Mouse (Mus musculus): ENCODE measurements at regions not wholly inside any gene's neighbourhood (a gene's known extent, or its start where the extent isn't known, plus 50 kb on each side); places are given as distances from the start of the nearest gene placed in this dataset.
"Not testable (repeated sequence)": the region's sequence is repeated elsewhere in the genome, so short reads cannot be mapped to it uniquely, and the experiment has no call there.

DNA sequence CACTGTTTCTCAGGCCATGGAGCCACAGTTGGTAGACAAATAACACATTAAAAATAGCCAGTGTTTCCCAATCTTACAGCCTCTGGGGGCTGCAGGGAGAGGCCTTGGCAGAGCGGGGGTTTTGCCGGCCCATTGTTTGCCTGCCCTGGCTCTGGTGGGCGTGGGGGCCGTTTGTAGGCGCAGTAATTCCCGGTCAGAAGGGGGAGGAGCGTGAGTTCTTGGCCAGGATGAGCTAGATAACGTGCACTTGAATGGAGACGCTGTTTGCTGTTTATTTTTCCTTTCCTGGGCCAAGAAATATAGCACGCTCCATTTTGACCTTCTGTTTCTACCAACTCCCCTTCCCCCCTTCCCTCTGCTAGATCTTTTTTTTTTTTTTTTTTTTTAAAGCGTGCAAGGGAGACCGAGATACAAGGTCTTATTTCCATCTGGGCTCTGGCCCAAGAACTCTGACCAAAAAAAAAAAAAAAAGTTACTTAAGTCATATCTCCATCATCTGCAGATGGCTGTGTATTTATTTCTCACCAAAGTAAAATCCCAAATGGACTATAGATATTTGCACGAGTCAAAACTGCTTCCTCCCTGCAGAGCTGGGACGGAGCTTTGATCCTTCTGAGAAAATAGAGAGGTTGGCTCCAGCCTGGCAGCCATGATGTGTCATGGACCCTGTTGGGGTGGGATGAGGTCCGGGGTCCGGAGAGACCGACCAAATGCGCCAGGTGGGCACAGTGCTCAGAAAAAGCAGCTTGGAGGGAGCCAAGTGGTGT lies 135.5 kb upstream of the Haao start:
- DNase-seq (ENCODE audit: extremely low spot score in 1 of 2, low spot score in 2 of 2): peak in 1 of 2 experiments; percentile 90
- intact Hi-C loops (cut with DNase I): no loop called here

DNA sequence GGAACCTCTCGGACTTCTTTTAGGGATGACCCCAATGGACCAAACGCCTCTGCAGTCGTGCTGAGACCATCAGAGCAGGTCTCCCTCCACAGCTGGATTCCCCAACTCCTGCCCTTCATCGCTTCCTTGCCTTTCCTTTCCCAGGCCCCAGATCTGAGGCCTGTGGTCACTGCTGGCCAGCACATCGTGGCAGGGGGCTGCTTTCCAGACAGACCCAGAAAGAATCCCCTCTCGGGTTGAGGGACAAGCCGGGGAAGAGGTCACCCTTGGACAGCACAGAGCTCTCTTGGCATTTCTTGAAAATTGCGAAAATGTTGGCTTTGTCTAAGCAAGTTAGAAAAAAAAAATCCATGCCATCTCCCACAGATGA lies 134.9 kb upstream of the Haao start:
- DNase-seq (ENCODE audit: extremely low spot score in 1 of 2, low spot score in 2 of 2): no peak
- intact Hi-C loops (cut with DNase I): no loop called here

DNA sequence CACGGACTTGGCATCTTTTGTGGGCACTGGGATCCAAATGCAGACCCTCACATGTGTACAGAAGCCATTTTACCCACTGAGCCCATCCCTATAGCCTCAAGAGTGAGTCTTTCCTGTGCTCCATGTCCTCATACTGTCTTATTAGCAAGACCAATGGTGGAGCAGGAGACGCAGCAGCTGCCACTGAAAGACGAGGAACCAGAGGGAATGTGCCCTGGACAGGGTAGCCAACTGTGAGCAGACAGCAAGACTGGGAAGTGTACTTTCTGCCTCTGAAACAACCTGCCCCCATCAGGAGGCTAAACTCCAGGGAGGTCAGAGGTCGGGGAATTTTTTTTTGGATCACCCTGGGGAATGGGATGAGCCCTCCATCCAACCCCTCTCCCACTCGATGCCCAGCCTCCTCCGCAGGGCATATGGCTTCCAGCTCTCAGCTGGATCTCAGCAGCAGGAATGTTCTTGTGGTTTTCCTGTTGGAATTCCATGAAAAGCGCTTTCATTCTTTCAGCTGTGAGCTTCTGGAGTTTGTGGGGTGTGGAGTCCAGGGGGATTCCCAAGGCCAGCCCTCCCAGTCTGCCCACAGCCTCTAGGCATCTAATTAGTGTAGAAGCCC lies 131.2 kb upstream of the Haao start:
- intact Hi-C loops (cut with DNase I): loop anchor here (10.0 kb wide), 1 partner anchor 406 kb away; no protein-coding TSS in a partner anchor
- DNase-seq (ENCODE audit: extremely low spot score in 1 of 2, low spot score in 2 of 2): peak in 1 of 2 experiments; percentile 51

DNA sequence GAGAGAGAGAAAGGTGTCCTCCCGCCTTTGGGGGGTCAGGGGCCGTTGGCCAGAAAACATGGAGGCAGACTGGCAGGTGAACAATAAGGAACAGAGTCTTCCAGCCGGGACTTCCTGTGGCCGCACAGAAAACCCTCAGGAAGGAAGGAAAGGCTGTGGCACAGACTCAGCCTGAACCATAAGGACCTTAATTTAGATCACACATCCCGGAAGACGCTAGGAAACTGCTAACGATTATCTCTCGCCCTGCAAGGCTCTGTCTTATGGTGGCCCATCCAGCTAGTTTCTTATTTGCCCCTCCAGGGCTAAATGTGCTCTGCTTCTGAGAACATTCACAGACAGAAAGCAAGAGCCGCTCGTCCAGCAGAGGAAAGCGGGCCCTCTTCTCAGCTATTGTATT lies 130.0 kb upstream of the Haao start:
- DNase-seq (ENCODE audit: extremely low spot score in 1 of 2, low spot score in 2 of 2): no peak
- intact Hi-C loops (cut with DNase I): loop anchor here (10.0 kb wide), 1 partner anchor 407 kb away; no protein-coding TSS in a partner anchor

DNA sequence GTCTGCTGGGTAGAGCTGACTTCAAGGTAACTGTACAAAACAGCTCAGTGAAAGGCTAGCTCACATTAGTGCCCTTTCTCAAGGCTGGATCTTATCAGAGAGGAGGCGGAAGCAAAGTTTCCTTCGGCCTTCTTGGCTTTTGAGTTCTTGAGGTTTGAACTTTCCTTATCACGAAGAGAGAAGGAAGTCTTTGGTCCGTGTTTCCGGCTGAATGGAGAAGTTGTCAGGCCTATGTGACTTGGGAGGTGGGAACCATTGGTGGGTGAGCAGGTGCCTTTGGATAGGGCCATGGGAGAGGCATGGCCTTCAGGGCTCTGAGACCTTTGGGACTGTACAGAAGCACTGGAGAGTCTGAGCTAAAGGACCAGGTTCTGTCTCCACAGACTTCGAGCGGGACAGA lies 128.1 kb upstream of the Haao start:
- intact Hi-C loops (cut with DNase I): loop anchor here (10.0 kb wide), 1 partner anchor 409 kb away; no protein-coding TSS in a partner anchor
- no peak for DNase-seq (ENCODE audit: extremely low spot score in 1 of 2, low spot score in 2 of 2)

DNA sequence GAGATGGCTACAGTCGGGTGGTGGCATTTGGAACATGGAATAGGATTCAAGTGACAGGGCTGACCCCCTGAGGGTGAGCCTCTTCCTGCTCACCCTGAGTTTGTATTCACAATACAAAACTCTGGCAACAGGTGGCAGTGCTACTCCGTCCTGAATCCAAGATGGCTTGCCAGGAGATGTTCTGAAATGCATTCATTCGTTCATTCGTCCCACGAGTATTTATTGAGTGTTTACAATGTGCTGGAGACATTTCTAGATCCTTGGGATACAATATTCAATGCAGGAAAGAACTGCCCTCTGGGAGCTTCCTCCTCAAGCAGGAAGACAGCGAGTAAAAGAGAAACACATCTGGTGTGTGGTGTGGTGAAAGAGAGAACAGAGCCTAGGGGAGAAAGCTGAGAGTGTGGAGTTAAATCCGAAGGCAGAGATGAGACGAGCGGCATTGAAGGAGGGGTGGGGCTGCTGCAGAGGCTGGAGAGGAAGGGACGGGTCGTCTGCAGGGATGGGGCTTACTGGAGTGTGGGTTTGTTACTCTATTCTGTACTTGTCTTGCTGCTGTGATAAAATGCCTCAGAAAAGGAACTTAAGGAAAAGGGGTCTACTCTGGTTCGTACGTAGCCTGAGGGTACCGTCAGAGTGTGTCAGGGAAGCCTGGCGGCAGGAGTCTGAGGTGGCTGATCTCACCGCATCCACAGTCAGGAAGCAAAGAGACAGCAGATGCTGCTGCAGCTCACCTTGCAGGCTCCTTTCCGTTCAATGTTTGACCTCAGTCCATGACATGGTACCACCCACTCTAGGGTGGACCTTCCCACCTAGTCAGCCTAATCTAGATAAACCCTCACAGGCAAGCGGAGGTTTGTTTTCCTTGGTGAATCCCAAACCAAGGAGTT lies 125.9 kb upstream of the Haao start:
- intact Hi-C loops (cut with DNase I): loop anchor here (10.0 kb wide), 1 partner anchor 411 kb away; no protein-coding TSS in a partner anchor
- peak in 1 of 2 experiments; percentile 64 for DNase-seq (ENCODE audit: extremely low spot score in 1 of 2, low spot score in 2 of 2)

DNA sequence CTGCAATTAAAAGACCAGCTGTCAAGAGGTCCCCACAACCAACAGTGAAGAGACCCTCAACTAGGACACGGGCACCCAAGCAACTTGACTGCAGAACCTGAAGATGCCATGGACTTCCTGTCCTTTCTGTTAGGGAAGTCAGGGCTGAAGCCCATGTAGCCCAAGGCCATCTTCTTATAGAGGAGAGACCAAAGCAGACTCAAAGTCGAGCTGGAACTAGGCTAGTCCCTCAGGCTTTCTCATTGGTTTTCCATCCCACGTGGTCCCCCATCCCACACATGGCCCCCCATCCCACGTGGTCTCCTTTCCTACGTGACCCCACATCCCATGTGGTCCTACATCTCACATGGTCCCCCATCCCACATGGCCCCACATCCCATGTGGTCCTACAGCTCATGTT lies 125.1 kb upstream of the Haao start:
- DNase-seq (ENCODE audit: extremely low spot score in 1 of 2, low spot score in 2 of 2): no peak
- intact Hi-C loops (cut with DNase I): loop anchor here (10.0 kb wide), 1 partner anchor 412 kb away; no protein-coding TSS in a partner anchor

DNA sequence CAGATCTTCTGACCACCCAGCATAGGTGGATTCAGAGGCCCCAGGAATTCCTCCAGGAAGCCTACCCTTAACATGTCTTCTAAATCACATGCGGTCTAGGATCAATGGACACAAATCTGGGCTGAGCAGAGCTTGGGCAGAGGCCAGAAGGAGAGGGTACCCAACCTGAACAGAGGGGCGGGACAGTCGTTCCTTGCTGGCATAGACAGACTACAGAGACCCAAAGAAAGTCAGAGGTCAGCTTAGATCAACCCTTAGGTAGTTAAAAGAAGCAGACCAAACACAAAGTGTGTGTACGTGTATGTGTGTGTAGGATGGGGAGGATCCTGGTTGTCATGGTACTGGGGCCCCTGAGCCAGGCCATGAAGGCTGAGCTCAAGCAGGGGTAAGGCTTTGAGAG lies 124.7 kb upstream of the Haao start:
- intact Hi-C loops (cut with DNase I): loop anchor here (10.0 kb wide), 1 partner anchor 412 kb away; no protein-coding TSS in a partner anchor
- DNase-seq (ENCODE audit: extremely low spot score in 1 of 2, low spot score in 2 of 2): no peak

DNA sequence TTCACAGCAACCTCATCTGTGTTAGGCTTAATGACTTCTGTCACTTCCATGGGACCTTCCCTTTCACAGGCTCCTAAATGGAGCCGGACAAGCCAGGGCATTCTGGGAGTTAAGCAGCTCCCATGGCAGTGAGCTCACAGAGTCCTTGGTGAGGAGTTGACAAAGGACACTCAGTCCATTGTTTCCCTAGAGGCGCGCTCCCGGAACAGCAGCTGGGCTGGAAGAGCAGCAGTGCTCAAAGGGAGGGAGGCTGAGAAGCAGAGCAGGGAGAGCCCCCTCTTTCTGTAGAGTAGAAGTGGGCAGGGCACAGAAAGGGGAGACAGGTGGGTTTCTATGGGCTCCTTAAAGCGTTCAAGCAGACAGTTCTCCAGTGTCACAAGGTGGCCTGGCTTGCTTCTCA lies 124.3 kb upstream of the Haao start:
- intact Hi-C loops (cut with DNase I): loop anchor here (10.0 kb wide), 1 partner anchor 413 kb away; no protein-coding TSS in a partner anchor
- DNase-seq (ENCODE audit: extremely low spot score in 1 of 2, low spot score in 2 of 2): peak in 1 of 2 experiments; percentile 55

DNA sequence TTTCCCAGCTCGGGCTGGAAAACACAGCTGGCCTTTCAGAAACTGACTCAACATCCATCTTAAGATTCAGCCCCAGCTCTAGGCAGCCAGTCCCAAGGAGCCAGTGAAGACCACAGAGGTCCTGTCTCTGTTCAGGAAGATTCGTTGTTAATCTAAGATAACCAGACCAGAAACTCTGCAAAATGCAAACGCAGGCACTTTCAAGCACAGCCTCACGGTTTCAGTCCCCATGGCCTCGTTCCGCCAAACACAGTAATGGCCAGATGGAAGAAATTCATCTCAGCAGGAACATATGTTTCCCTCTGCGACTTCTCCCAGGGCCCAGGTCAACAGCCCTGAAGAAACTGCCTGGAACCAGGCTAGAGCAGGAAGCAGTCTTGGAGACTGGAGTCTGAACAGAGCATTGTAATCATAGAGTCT lies 121.7 kb upstream of the Haao start:
- DNase-seq (ENCODE audit: extremely low spot score in 1 of 2, low spot score in 2 of 2): no peak
- intact Hi-C loops (cut with DNase I): no loop called here

DNA sequence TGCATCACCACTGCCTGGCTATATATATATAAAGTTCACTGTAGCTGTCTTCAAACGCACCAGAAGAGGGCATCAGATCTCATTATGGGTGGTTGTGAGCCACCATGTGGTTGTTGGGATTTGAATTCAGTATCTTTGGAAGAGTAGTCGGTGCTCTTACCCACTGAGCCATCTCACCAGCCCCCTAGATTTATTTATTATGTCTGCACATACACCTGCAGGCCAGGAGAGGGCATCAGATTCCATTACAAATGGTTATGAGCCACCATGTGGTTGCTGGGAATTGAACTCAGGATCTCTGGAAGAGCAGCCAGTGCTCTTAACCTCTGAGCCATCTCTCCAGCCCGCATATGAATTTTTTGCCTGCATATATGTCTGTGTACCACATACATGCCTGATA lies 120.4 kb upstream of the Haao start:
- DNase-seq (ENCODE audit: extremely low spot score in 1 of 2, low spot score in 2 of 2); intact Hi-C loops (cut with DNase I): not testable (repeated sequence)

DNA sequence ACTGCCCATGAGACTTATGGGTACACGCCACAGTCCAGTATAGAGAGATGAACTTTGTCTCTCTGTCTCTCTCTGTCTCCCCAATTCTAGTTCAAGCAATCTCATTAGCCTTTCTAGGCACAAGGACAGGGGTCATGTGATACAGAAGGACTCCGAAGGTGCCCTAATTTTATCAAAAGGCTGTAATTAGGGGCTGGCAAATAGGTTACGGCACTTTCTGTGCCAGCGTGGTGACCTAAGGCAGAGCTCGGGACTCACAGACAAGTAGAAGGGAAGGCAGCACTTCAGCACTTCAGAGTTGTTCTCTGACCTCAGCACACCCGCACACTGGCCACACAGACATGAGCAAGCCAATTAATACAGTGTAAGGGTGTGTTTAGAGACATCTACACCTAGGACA lies 119.2 kb upstream of the Haao start:
- intact Hi-C loops (cut with DNase I): no loop called here
- no peak for DNase-seq (ENCODE audit: extremely low spot score in 1 of 2, low spot score in 2 of 2)

DNA sequence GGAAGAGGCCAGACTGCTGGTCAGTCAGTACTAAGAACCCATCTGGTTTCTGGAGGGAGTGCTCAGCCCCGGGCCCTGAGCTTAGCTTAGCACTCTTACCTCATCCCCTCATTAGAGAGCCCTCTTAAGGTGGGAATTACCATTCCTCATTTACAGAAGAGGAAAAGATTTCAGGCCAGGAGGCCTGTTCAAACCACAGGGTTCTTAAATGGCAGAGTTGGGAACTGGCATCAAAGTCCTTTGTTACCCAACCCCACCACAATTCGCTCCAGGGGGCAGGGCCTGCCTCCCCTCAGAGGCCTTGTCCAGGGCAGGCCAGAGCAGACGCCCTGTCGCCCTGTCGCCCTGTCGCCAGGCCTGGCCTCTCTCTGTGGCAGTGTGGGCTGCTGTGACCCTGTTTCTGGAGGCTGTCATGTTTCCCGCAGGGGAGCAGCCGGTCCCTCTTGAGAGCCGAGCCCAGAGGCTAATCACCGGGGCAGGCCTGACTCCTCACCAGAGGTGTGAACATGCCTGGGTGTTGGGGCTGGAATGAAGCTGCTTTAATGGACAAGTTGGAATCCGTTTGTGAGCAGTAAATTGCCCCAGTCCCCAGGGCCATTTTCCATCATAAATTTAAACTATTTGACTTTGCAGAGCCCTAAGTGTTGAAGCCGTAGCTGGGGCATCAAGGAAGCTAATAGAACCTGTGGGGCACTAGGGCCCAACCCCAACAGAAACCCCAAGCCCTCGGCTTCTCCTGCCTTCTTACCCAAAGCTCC lies 116.9 kb upstream of the Haao start:
- intact Hi-C loops (cut with DNase I): no loop called here
- no peak for DNase-seq (ENCODE audit: extremely low spot score in 1 of 2, low spot score in 2 of 2)

DNA sequence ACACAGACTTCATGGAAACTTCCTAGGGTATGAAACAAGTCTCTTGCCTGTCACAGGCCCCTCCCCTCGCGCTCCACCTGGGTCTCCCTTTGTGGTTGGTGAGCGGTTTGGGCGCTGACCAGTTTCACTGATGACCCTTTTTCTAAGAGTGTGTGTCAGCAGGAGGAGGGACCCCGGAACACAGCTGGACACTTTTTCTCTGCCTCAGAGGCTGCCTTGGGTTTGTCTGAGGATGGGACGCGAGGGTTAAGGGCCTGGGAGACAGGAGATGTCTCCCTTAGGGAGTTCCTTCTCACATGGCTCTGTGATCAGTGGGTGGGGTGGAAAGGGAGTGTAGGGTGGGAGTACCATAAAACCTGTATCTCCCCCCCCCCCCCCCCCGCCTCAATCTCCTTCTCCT lies 115.8 kb upstream of the Haao start:
- DNase-seq (ENCODE audit: extremely low spot score in 1 of 2, low spot score in 2 of 2): no peak
- intact Hi-C loops (cut with DNase I): no loop called here

DNA sequence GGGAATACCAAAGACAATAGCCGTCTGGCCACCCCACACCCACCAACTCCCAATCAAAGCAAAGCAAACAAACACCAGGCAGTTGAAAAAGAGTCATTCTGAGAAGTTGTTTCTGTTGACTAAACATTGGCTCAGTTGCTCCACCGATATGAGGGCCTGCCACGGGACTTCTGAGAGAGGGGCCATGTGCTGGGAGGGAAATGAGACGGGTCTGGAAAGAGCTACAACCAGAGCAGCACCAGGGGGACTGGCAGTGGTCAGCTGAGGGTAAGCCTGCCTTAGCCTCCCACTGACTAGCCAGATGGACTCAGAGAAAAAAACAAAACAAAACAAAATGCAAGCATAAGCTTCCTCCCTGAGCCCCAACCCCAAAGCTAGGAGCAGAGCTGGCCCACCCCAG lies 115.1 kb upstream of the Haao start:
- peak in 1 of 2 experiments; percentile 60 for DNase-seq (ENCODE audit: extremely low spot score in 1 of 2, low spot score in 2 of 2)
- intact Hi-C loops (cut with DNase I): no loop called here

DNA sequence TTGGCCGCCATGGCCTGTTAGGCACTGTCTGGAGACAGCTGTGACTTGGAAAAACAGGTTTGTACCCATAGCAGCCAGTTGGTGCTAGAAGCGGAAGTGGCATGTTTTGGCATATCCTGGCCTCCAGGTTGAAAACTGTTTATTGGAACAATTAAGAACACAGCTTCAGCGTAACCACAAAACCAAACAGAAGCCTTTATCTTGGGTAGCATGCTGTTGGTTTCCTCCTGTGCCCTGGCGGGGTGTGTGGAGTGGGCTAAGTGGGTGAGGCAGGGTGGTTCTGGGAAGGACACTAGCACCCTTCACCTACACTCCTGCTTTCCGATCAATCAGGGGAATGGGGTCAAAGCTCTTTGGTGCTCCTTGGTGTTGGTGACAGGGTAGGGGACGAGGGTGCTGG lies 114.4 kb upstream of the Haao start:
- intact Hi-C loops (cut with DNase I): no loop called here

DNA sequence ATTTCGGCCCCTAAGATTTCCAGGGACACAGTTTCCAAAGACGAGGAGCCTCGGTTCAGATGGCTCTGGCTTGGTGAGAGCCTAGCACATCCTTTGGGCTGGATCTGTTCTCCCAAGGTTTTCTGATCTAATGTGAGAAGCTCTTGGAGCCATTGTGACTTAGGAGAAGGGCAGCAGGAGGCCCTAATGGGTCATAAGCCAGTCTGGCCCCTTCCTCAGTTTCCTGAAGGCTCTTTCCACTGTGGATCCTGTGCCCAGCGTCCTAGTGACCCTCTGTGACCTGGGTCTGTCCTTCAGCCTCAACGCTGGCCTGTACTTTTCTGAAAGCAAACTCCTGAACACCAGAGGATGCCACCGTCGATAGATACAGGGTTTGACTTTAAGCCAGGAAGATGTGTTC lies 113.1 kb upstream of the Haao start:
- intact Hi-C loops (cut with DNase I): no loop called here

More for the DNA sequence above, 114.4 kb upstream of the Haao start:
- DNase-seq (ENCODE audit: extremely low spot score in 1 of 2, low spot score in 2 of 2): no peak

DNA sequence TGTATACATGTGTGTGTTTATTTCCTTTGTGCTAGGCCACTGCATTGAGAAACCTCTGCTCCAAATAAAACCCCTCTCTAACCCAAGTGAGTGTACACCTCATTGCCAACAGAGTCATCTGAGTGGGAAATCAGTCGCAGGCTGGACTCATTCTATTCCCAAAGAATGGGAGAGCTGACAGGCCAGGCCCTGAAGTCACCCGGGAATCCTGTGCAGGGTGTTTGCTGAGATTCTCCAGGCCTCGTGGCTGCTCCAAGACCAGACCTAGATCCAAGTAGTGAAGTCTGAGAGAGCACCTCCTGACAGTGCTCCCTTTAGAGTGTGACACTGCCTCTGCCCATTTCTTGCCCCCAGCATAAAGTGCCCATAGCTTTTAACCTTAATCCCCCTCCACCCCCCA lies 112.4 kb upstream of the Haao start:
- intact Hi-C loops (cut with DNase I): no loop called here

More for the DNA sequence above, 113.1 kb upstream of the Haao start:
- no peak for DNase-seq (ENCODE audit: extremely low spot score in 1 of 2, low spot score in 2 of 2)

More for the DNA sequence above, 112.4 kb upstream of the Haao start:
- no peak for DNase-seq (ENCODE audit: extremely low spot score in 1 of 2, low spot score in 2 of 2)
